Mouse (Mus musculus): ENCODE results near the gene Mtrr. TPM values are rescaled to one million over a fixed set of nuclear protein-coding genes. Genes with fewer than 3 reads are reported as not detected.

Gene Mtrr
- polyA plus RNA-seq, 1 experiment from 2014 or later = 15.7 TPM

Other genes starting within 250 kb of the Mtrr start
- 25.1 and 27.1 TPM in 2 replicates for gene Fastkd3, start 85 bp upstream of the Mtrr start, polyA plus RNA-seq (2014; fragmentation: Nextera tagmentation; extraction: Ambion mirVana)
- gene 1700001L19Rik, start 15.3 kb upstream of the Mtrr start, polyA plus RNA-seq (2014; fragmentation: Nextera tagmentation; extraction: Ambion mirVana) = 1.4 and 2.5 TPM in 2 replicates